7 mouse cellular contexts compared by ENCODE assay signal in genomic region chr2:158215283-158216117, GRCm38 (mm10). TPM values are rescaled to one million over a fixed set of nuclear protein-coding genes. Genes with fewer than 3 reads are reported as not detected.
DNase-seq lines count a peak whose midpoint lies in the region; ATAC-seq lines count a peak whose summit lies in the region.

No protein-coding gene starts in this region.

- H3K27me3 ChIP-seq in embryonic facial prominence, embryonic 15.5 days = no peaks in the 10 kb centered on the region
- no peaks in the 10 kb centered on the region for H3K27me3 ChIP-seq in intestine, embryonic 16.5 days (replicated peaks; ENCODE audit: control insufficient read depth, insufficient read depth, low read length)
- no peaks in the 10 kb centered on the region for H3K27me3 ChIP-seq in stomach, embryonic 16.5 days (ENCODE audit: control insufficient read depth, insufficient read depth, low read length)

- WGBS in embryonic facial prominence, embryonic 15.5 days = 33% methylated on average over 9 of the region's 9 CpGs
- 37% methylated on average over 9 of the region's 9 CpGs for WGBS in intestine, embryonic 16.5 days
- 35% methylated on average over 9 of the region's 9 CpGs for WGBS in stomach, embryonic 16.5 days

- no peak overlapping the region for H3K4me2 ChIP-seq in embryonic facial prominence, embryonic 15.5 days (replicated peaks)
- 0 out of 2 replicates have a peak overlapping the region, but pooled peaks have one; percentile 11 for H3K4me2 ChIP-seq in intestine, embryonic 16.5 days (ENCODE audit: low read depth, low read length)
- no peak overlapping the region for H3K4me2 ChIP-seq in stomach, embryonic 16.5 days (ENCODE audit: low read depth, low read length)

- no peak overlapping the region for H3K4me3 ChIP-seq in embryonic facial prominence, embryonic 15.5 days (replicated peaks)
- H3K4me3 ChIP-seq in intestine, embryonic 16.5 days (ENCODE audit: low read length) = no peak overlapping the region
- H3K4me3 ChIP-seq in stomach, embryonic 16.5 days (replicated peaks; ENCODE audit: low read length) = no peak overlapping the region

- DNase-seq in ovary, postnatal 14 days (ENCODE audit: low spot score) = peak; percentile 43
- DNase-seq in ovary, postnatal 10 days (ENCODE audit: low spot score) = no peak
- DNase-seq in frontal cortex, postnatal 36 days (ENCODE audit: low spot score in 2 of 2) = no peak

- no peak for ATAC-seq in embryonic facial prominence, embryonic 15.5 days (ENCODE audit: insufficient number of reproducible peaks, low FRiP score, low TSS enrichment, low read depth)
- ATAC-seq in intestine, embryonic 16.5 days = peak; percentile 62
- peak; percentile 55; the same call in 1 of the 2 replicates for ATAC-seq in stomach, embryonic 16.5 days (ENCODE audit: insufficient read depth, low FRiP score)
- no peak; the same call in 1 of the 2 replicates for ATAC-seq in frontal cortex, adult (ENCODE audit: low TSS enrichment)

- 0 out of 2 replicates have a peak, but pooled peaks cover 14% of the 10 kb centered on the region for H3K36me3 ChIP-seq in embryonic facial prominence, embryonic 15.5 days
- H3K36me3 ChIP-seq in intestine, embryonic 16.5 days (ENCODE audit: control insufficient read depth, insufficient read depth, low read length) = no peaks in the 10 kb centered on the region
- H3K36me3 ChIP-seq in stomach, embryonic 16.5 days (ENCODE audit: control insufficient read depth, insufficient read depth, low read length) = no peaks in the 10 kb centered on the region

- no peaks in the 10 kb centered on the region for H3K9me3 ChIP-seq in embryonic facial prominence, embryonic 15.5 days (replicated peaks)
- no peaks in the 10 kb centered on the region for H3K9me3 ChIP-seq in intestine, embryonic 16.5 days (ENCODE audit: control insufficient read depth, low read length)
- H3K9me3 ChIP-seq in stomach, embryonic 16.5 days (replicated peaks; ENCODE audit: control insufficient read depth, low read length) = no peaks in the 10 kb centered on the region

- no peak overlapping the region for H3K9ac ChIP-seq in embryonic facial prominence, embryonic 15.5 days
- no peak overlapping the region; the same call in 1 of the 2 replicates for H3K9ac ChIP-seq in intestine, embryonic 16.5 days (ENCODE audit: low read depth, low read length)
- peak overlapping the region; percentile 50 for H3K9ac ChIP-seq in stomach, embryonic 16.5 days (ENCODE audit: low read length)

- peak overlapping the region; percentile 29; the same call in 1 of the 2 replicates for H3K27ac ChIP-seq in embryonic facial prominence, embryonic 15.5 days (replicated peaks)
- peak overlapping the region; percentile 46; the same call in 1 of the 2 replicates for H3K27ac ChIP-seq in intestine, embryonic 16.5 days (ENCODE audit: low read length)
- peak overlapping the region; percentile 53 for H3K27ac ChIP-seq in stomach, embryonic 16.5 days (ENCODE audit: low read length)

- H3K4me1 ChIP-seq in embryonic facial prominence, embryonic 15.5 days = peaks cover 27% of the 10 kb centered on the region
- peaks cover 24% of the 10 kb centered on the region for H3K4me1 ChIP-seq in intestine, embryonic 16.5 days (ENCODE audit: control insufficient read depth, insufficient read depth, low read length)
- peaks cover 12% of the 10 kb centered on the region for H3K4me1 ChIP-seq in stomach, embryonic 16.5 days (ENCODE audit: control insufficient read depth, insufficient read depth, low read length)

RNA-seq across cellular contexts. Expression of gene D630003M21Rik, which starts 13.5 kb away (rescaled TPM):
- polyA plus RNA-seq in embryonic facial prominence, embryonic 15.5 days (2015; fragmentation: Nextera tagmentation; extraction: Ambion mirVana) = 5.0 and 6.0 TPM in 2 replicates
- polyA plus RNA-seq in intestine, embryonic 16.5 days (2015; fragmentation: Nextera tagmentation; extraction: Ambion mirVana) = 2.8 and 2.9 TPM in 2 replicates
- polyA plus RNA-seq in stomach, embryonic 16.5 days (2015; fragmentation: Nextera tagmentation; extraction: Ambion mirVana) = 4.7 and 5.4 TPM in 2 replicates

RNA-seq across cellular contexts. Expression of gene Bpi, which starts 42.4 kb away (rescaled TPM):
- not detected in 2 replicates for polyA plus RNA-seq in embryonic facial prominence, embryonic 15.5 days (2015; fragmentation: Nextera tagmentation; extraction: Ambion mirVana)
- polyA plus RNA-seq in intestine, embryonic 16.5 days (2015; fragmentation: Nextera tagmentation; extraction: Ambion mirVana) = not detected in 2 replicates
- polyA plus RNA-seq in stomach, embryonic 16.5 days (2015; fragmentation: Nextera tagmentation; extraction: Ambion mirVana) = not detected in 2 replicates

Comparison
In these comparisons a context has a peak if more than half of its experiments do, and no peak if none do; other contexts are left out.
1. ATAC-seq: peak in intestine, embryonic 16.5 days (single experiment) and stomach, embryonic 16.5 days (single experiment); none in embryonic facial prominence, embryonic 15.5 days (single experiment) and frontal cortex, adult (single experiment).
2. Peak in every context shown above with its lines, with median percentiles within 50 percentile points of each other: H3K27ac ChIP-seq.